Comparison of ENCODE assay signal across 9 mouse cellular contexts in genomic region chr15:84260123-84260822, GRCm38 (mm10). TPM values are rescaled to one million over a fixed set of nuclear protein-coding genes. Genes with fewer than 3 reads are reported as not detected.
DNase-seq lines count a peak whose midpoint lies in the region.
"Had no signal": no experiment of that assay in that cellular context is flagged by ENCODE, and none has a peak within 500 bp of the region (broad histone marks: within the 10 kb centered on the region; RNA-seq: fewer than 3 reads in every experiment).

No protein-coding gene starts in this region.

- H3K27me3 ChIP-seq in midbrain, embryonic 10.5 days (ENCODE audit: low read depth, poor library complexity, severe bottlenecking) = peaks cover 53% of the 10 kb centered on the region
- H3K27me3 ChIP-seq: lung, embryonic 15.5 days had no signal

- WGBS in midbrain, embryonic 10.5 days = 30% methylated on average over 22 of the region's 22 CpGs

- no peaks in the 10 kb centered on the region for H3K9me3 ChIP-seq in midbrain, embryonic 10.5 days (replicated peaks)
- H3K9me3 ChIP-seq: lung, embryonic 15.5 days had no signal

- H3K4me3 ChIP-seq in midbrain, embryonic 10.5 days = no peak overlapping the region
- H3K4me3 ChIP-seq: lung, embryonic 15.5 days had no signal

- 0 out of 2 replicates have a peak, but pooled peaks cover 5% of the 10 kb centered on the region for H3K36me3 ChIP-seq in midbrain, embryonic 10.5 days
- H3K36me3 ChIP-seq: lung, embryonic 15.5 days had no signal

- DNase-seq in T-cell, adult 2 months (ENCODE audit: low spot score) = peak; percentile 44
- peak; percentile 73 for DNase-seq in cerebellum, adult 9-10 months
- DNase-seq in frontal cortex, adult 2 months (ENCODE audit: extremely low spot score in 1 of 2, low spot score in 1 of 2) = peak; percentile 42 to 92
- DNase-seq in induced T-regulatory cell, adult 2 months (ENCODE audit: low read depth) = peak; percentile 73
- DNase-seq in left cerebral cortex, adult 9 months (ENCODE audit: low spot score in 2 of 2) = peak; percentile 18 to 78
- DNase-seq in midbrain, embryonic 10.5 days (ENCODE audit: low spot score) = peak; percentile 82
- DNase-seq in right cerebral cortex, postnatal 36 days (ENCODE audit: low spot score in 2 of 2) = peak; percentile 62 to 69
- peak; percentile 65 to 76 for DNase-seq in urinary bladder, postnatal 36 days (ENCODE audit: low spot score in 2 of 2)

- peak overlapping the region; percentile 30 for H3K27ac ChIP-seq in midbrain, embryonic 10.5 days (replicated peaks)
- H3K27ac ChIP-seq: lung, embryonic 15.5 days had no signal

- H3K4me1 ChIP-seq in midbrain, embryonic 10.5 days = peaks cover 70% of the 10 kb centered on the region
- H3K4me1 ChIP-seq: lung, embryonic 15.5 days had no signal

RNA-seq across cellular contexts. Expression of gene Parvb, which starts 28.4 kb away (rescaled TPM):
- polyA plus RNA-seq in frontal cortex, adult 2 months (2012; rRNA removed) = 16.2 and 17.0 TPM in 2 replicates
- 7.4 and 8.4 TPM in 2 replicates for polyA plus RNA-seq in midbrain, embryonic 10.5 days (2016; fragmentation: Nextera tagmentation; extraction: Ambion mirVana)
